Mouse (Mus musculus) liver, postnatal 0 days (tissue): ENCODE data around the gene Tcte2.

Source experiments
- CTCF ChIP-seq: sonication (generic); IDR thresholded peaks from 2 replicates; pipeline ENCODE4 v1.5.1; 2016; ENCODE audit warnings: antibody characterized with exemption, low read depth
- EP300 ChIP-seq: IDR thresholded peaks from 2 replicates; pipeline ENCODE4 v1.6.1; 2016; ENCODE audit warnings: antibody characterized with exemption, low read depth, mild to moderate bottlenecking

- TF ChIP-seq CTCF (no peak), EP300 (no peak)
Measured at GRCm38 (mm10) chr17:13695881-13696280, 65.7 kb downstream of the Tcte2 start.
